Mouse (Mus musculus): ENCODE measurements around the gene Tulp4. TPM values are rescaled to one million over a fixed set of nuclear protein-coding genes. Genes with fewer than 3 reads are reported as not detected.
"Not testable (repeated sequence)": the region's sequence is repeated elsewhere in the genome, so short reads cannot be mapped to it uniquely, and the experiment has no call there.

Tulp4 gene
- total and polyA plus RNA-seq, 2 experiments = 19.9 to 26.6 TPM

- not testable (repeated sequence) for H3K4me1 ChIP-seq (ENCODE audit: control insufficient read depth, insufficient read depth, low read length); DNase-seq (ENCODE audit: extremely low read depth, low read depth, low spot score); H3K9ac ChIP-seq (ENCODE audit: low read depth, low read length); H3K79me2 ChIP-seq (ENCODE audit: control insufficient read depth, insufficient read depth, low read length); H3K27me3 ChIP-seq (ENCODE audit: control insufficient read depth, insufficient read depth, low read length); H3K4me3 ChIP-seq (ENCODE audit: insufficient read depth, low read depth, low read length); H3K27ac ChIP-seq (replicated peaks; ENCODE audit: insufficient read depth, low read depth, low read length); H3K36me3 ChIP-seq (ENCODE audit: control insufficient read depth, insufficient read depth, low read length)
- 2% methylated on average over 8 of the region's 51 CpGs for WGBS
These were observed 150.3 kb downstream of the Tulp4 start, which contains the start of gene Tmem181a for GRCm38 (mm10) chr17:6256400-6257069. Gene Tmem181a, plus strand, starts transcription at chr17:6256860.

GRCm38 (mm10) chr17:6257070-6257456 lies 150.8 kb downstream of the Tulp4 start:
- H3K79me2 ChIP-seq (ENCODE audit: control insufficient read depth, insufficient read depth, low read length); H3K27ac ChIP-seq (replicated peaks; ENCODE audit: insufficient read depth, low read depth, low read length); H3K27me3 ChIP-seq (ENCODE audit: control insufficient read depth, insufficient read depth, low read length); H3K9ac ChIP-seq (ENCODE audit: low read depth, low read length); H3K4me3 ChIP-seq (ENCODE audit: insufficient read depth, low read depth, low read length); H3K4me1 ChIP-seq (ENCODE audit: control insufficient read depth, insufficient read depth, low read length); DNase-seq (ENCODE audit: extremely low read depth, low read depth, low spot score); H3K36me3 ChIP-seq (ENCODE audit: control insufficient read depth, insufficient read depth, low read length): not testable (repeated sequence)
- WGBS = 6% methylated on average over 20 of the region's 20 CpGs

- not testable (repeated sequence) for H3K36me3 ChIP-seq (ENCODE audit: control insufficient read depth, insufficient read depth, low read length); H3K4me1 ChIP-seq (ENCODE audit: control insufficient read depth, insufficient read depth, low read length); H3K79me2 ChIP-seq (ENCODE audit: control insufficient read depth, insufficient read depth, low read length); H3K27me3 ChIP-seq (ENCODE audit: control insufficient read depth, insufficient read depth, low read length); H3K27ac ChIP-seq (replicated peaks; ENCODE audit: insufficient read depth, low read depth, low read length); DNase-seq (ENCODE audit: extremely low read depth, low read depth, low spot score)
- 3% methylated on average over 63 of the region's 84 CpGs for WGBS
- Histone ChIP-seq H3K4me3 (ENCODE audit: insufficient read depth, low read depth, low read length) (peak overlapping the region; percentile 69), H3K9ac (ENCODE audit: low read depth, low read length) (peak overlapping the region; percentile 26)
These were observed 163.9 kb downstream of the Tulp4 start for GRCm38 (mm10) chr17:6269876-6270831.

GRCm38 (mm10) chr17:6270840-6271239 lies 164.6 kb downstream of the Tulp4 start:
- H3K4me1 ChIP-seq (ENCODE audit: control insufficient read depth, insufficient read depth, low read length); DNase-seq (ENCODE audit: extremely low read depth, low read depth, low spot score); H3K27me3 ChIP-seq (ENCODE audit: control insufficient read depth, insufficient read depth, low read length); H3K79me2 ChIP-seq (ENCODE audit: control insufficient read depth, insufficient read depth, low read length); H3K27ac ChIP-seq (replicated peaks; ENCODE audit: insufficient read depth, low read depth, low read length); H3K36me3 ChIP-seq (ENCODE audit: control insufficient read depth, insufficient read depth, low read length): not testable (repeated sequence)
- Histone ChIP-seq H3K9ac (ENCODE audit: low read depth, low read length) (peak overlapping the region; percentile 26), H3K4me3 (ENCODE audit: insufficient read depth, low read depth, low read length) (peak overlapping the region; percentile 69)
- under 1% methylated on average over 24 of the region's 25 CpGs for WGBS

- DNase-seq (ENCODE audit: extremely low read depth, low read depth, low spot score); H3K27me3 ChIP-seq (ENCODE audit: control insufficient read depth, insufficient read depth, low read length); H3K9ac ChIP-seq (ENCODE audit: low read depth, low read length); H3K36me3 ChIP-seq (ENCODE audit: control insufficient read depth, insufficient read depth, low read length); H3K27ac ChIP-seq (replicated peaks; ENCODE audit: insufficient read depth, low read depth, low read length); H3K79me2 ChIP-seq (ENCODE audit: control insufficient read depth, insufficient read depth, low read length); H3K4me3 ChIP-seq (ENCODE audit: insufficient read depth, low read depth, low read length); H3K4me1 ChIP-seq (ENCODE audit: control insufficient read depth, insufficient read depth, low read length): not testable (repeated sequence)
- WGBS = 83% methylated on average over 6 of the region's 6 CpGs
These were observed 165.7 kb downstream of the Tulp4 start for GRCm38 (mm10) chr17:6271970-6272369.

GRCm38 (mm10) chr17:6274693-6275092 lies 168.5 kb downstream of the Tulp4 start:
- not testable (repeated sequence) for DNase-seq (ENCODE audit: extremely low read depth, low read depth, low spot score); H3K36me3 ChIP-seq (ENCODE audit: control insufficient read depth, insufficient read depth, low read length); H3K4me1 ChIP-seq (ENCODE audit: control insufficient read depth, insufficient read depth, low read length); H3K27me3 ChIP-seq (ENCODE audit: control insufficient read depth, insufficient read depth, low read length); H3K79me2 ChIP-seq (ENCODE audit: control insufficient read depth, insufficient read depth, low read length); H3K4me3 ChIP-seq (ENCODE audit: insufficient read depth, low read depth, low read length); H3K9ac ChIP-seq (ENCODE audit: low read depth, low read length); H3K27ac ChIP-seq (replicated peaks; ENCODE audit: insufficient read depth, low read depth, low read length)
- WGBS = 96% methylated on average over 5 of the region's 6 CpGs

GRCm38 (mm10) chr17:6279205-6279604 lies 173.0 kb downstream of the Tulp4 start:
- not testable (repeated sequence) for H3K4me3 ChIP-seq (ENCODE audit: insufficient read depth, low read depth, low read length); H3K9ac ChIP-seq (ENCODE audit: low read depth, low read length); H3K79me2 ChIP-seq (ENCODE audit: control insufficient read depth, insufficient read depth, low read length); H3K27me3 ChIP-seq (ENCODE audit: control insufficient read depth, insufficient read depth, low read length); H3K4me1 ChIP-seq (ENCODE audit: control insufficient read depth, insufficient read depth, low read length); DNase-seq (ENCODE audit: extremely low read depth, low read depth, low spot score); H3K36me3 ChIP-seq (ENCODE audit: control insufficient read depth, insufficient read depth, low read length); H3K27ac ChIP-seq (replicated peaks; ENCODE audit: insufficient read depth, low read depth, low read length)
- 83% methylated on average over 8 of the region's 8 CpGs for WGBS

- not testable (repeated sequence) for H3K27me3 ChIP-seq (ENCODE audit: control insufficient read depth, insufficient read depth, low read length); DNase-seq (ENCODE audit: extremely low read depth, low read depth, low spot score); H3K9ac ChIP-seq (ENCODE audit: low read depth, low read length); H3K36me3 ChIP-seq (ENCODE audit: control insufficient read depth, insufficient read depth, low read length); H3K4me1 ChIP-seq (ENCODE audit: control insufficient read depth, insufficient read depth, low read length); H3K4me3 ChIP-seq (ENCODE audit: insufficient read depth, low read depth, low read length); H3K79me2 ChIP-seq (ENCODE audit: control insufficient read depth, insufficient read depth, low read length); H3K27ac ChIP-seq (replicated peaks; ENCODE audit: insufficient read depth, low read depth, low read length)
- WGBS = 94% methylated on average over 10 of the region's 10 CpGs
These were observed 173.5 kb downstream of the Tulp4 start for GRCm38 (mm10) chr17:6279772-6280171.

- not testable (repeated sequence) for H3K27ac ChIP-seq (replicated peaks; ENCODE audit: insufficient read depth, low read depth, low read length); H3K79me2 ChIP-seq (ENCODE audit: control insufficient read depth, insufficient read depth, low read length); DNase-seq (ENCODE audit: extremely low read depth, low read depth, low spot score); H3K4me3 ChIP-seq (ENCODE audit: insufficient read depth, low read depth, low read length); H3K36me3 ChIP-seq (ENCODE audit: control insufficient read depth, insufficient read depth, low read length); H3K9ac ChIP-seq (ENCODE audit: low read depth, low read length); H3K27me3 ChIP-seq (ENCODE audit: control insufficient read depth, insufficient read depth, low read length); H3K4me1 ChIP-seq (ENCODE audit: control insufficient read depth, insufficient read depth, low read length)
- 97% methylated on average over 17 of the region's 19 CpGs for WGBS
These were observed 174.3 kb downstream of the Tulp4 start for GRCm38 (mm10) chr17:6280513-6280912.

Measured in liver, adult 2 months (tissue).